Mouse (Mus musculus) embryonic facial prominence, embryonic 12.5 days (tissue): ENCODE measurements at regions not wholly inside any gene's neighbourhood (a gene's known extent, or its start where the extent isn't known, plus 50 kb on each side); places are given as distances from the start of the nearest gene placed in this dataset.

ENCODE experiments used
- ATAC-seq: fragments of 200-750 bp; cut with Nextera tagmentation; 2 replicates; pipeline ENCODE4 v1.8.0; 2017; ENCODE audit not compliant: insufficient number of reproducible peaks, insufficient read depth, low FRiP score, low TSS enrichment
- H3K27ac ChIP-seq: fragments of 300-500 bp; sonication (generic); 2 replicates; pipeline ENCODE4 v1.5.1; 2016; ENCODE audit warnings: mild to moderate bottlenecking
- H3K27me3 ChIP-seq: fragments of 300-500 bp; sonication (generic); 2 replicates; pipeline ENCODE4 v1.6.1; 2016; ENCODE audit warnings: mild to moderate bottlenecking, moderate library complexity
- H3K36me3 ChIP-seq: fragments of 300-500 bp; sonication (generic); 2 replicates; pipeline ENCODE4 v1.6.1; 2016; ENCODE audit warnings: mild to moderate bottlenecking
- H3K4me1 ChIP-seq: fragments of 300-500 bp; sonication (generic); 2 replicates; pipeline ENCODE4 v1.6.1; 2016
- H3K4me2 ChIP-seq: fragments of 300-500 bp; sonication (generic); replicated peaks from 2 replicates; pipeline ENCODE4 v1.6.1; 2016; ENCODE audit warnings: mild to moderate bottlenecking, moderate library complexity
- H3K4me3 ChIP-seq: fragments of 300-500 bp; sonication (generic); 2 replicates; pipeline ENCODE4 v1.5.1; 2016; ENCODE audit warnings: mild to moderate bottlenecking
- H3K9ac ChIP-seq: fragments of 300-500 bp; sonication (generic); 2 replicates; pipeline ENCODE4 v1.6.1; 2016; ENCODE audit warnings: mild to moderate bottlenecking, moderate library complexity
- H3K9me3 ChIP-seq: fragments of 300-500 bp; sonication (generic); 2 replicates; pipeline ENCODE4 v1.6.1; 2016; ENCODE audit warnings: mild to moderate bottlenecking, moderate library complexity
- WGBS: fragments of 180-500 bp; shearing (Covaris S2); methylation state at CpG from one replicate; pipeline ENCODE4 v1.1.7; 2016; 5-methylcytosine and 5-hydroxymethylcytosine counted together

DNA sequence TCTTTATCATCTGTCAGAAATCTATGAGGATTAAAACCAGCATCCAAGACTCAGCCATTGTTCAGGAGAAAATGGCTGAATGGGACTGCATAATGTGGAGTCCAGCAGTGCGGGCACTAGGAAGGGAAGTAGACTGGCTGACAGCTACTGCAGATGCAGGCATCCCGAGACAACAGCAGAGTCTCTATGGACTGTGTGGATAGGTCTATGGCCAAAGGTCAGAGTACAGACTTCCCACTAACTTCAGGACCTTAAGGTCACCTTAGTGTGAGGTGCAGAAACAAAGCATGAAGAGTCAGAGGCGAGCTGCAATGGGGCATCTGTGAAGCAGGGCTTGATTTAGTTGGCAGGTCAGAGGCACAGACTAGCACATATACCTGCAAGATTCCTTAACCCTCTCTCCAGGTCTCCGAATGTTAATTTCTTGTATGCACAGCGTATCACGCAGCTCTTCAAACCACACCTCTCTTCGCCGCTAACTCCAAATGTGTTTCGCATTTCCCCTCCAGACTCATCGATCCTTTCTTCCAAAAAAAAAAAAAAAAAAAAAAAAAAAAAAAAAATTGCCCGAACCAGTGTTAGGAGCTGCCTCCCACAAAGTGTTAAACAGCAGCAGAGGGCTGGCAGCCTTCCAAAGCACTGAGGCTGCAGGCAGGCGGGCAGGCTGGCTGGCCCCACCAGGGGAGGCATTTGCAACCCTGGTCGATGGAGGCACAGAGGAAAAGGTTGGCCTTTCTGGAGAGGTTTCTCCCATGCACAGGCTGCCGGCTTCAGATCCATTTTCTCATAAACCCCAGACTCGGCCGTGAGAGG, 270.2 kb upstream of the Myt1l start:
- Histone ChIP-seq H3K4me3 (no peak overlapping the region), H3K4me1 (peaks cover 23% of the 10 kb centered on the region), H3K9ac (no peak overlapping the region), H3K27me3 (no peaks in the 10 kb centered on the region), H3K27ac (peak overlapping the region; percentile 79), H3K36me3 (no peaks in the 10 kb centered on the region), H3K9me3 (no peaks in the 10 kb centered on the region), H3K4me2 (peak overlapping the region; percentile 16)
- 18% methylated on average over 16 of the region's 16 CpGs for WGBS
- peak; percentile 69 for ATAC-seq

DNA sequence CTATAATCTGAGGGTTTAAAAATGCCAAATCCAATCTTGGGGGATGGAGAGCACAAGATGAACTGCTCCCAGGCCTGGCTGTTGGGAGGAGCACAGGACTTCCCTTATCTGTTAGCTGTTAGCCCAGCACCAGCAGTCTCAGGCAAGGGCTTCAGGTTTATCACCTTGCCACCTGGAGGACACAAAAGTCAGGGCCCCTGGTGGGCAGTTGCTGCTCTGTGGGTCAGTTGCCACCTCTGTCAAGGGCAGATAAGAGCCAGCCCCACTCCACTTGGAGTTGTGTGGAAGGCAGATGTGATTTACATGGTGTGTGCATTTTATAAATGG, 269.7 kb upstream of the Myt1l start:
- no peaks in the 10 kb centered on the region for H3K36me3 ChIP-seq
- H3K27me3 ChIP-seq: no peaks in the 10 kb centered on the region
- H3K4me2 ChIP-seq: peak overlapping the region; percentile 16
- peaks cover 23% of the 10 kb centered on the region for H3K4me1 ChIP-seq
- H3K27ac ChIP-seq: peak overlapping the region; percentile 79
- H3K9me3 ChIP-seq: no peaks in the 10 kb centered on the region
- no peak overlapping the region for H3K9ac ChIP-seq
- ATAC-seq: no peak
- no peak overlapping the region for H3K4me3 ChIP-seq

DNA sequence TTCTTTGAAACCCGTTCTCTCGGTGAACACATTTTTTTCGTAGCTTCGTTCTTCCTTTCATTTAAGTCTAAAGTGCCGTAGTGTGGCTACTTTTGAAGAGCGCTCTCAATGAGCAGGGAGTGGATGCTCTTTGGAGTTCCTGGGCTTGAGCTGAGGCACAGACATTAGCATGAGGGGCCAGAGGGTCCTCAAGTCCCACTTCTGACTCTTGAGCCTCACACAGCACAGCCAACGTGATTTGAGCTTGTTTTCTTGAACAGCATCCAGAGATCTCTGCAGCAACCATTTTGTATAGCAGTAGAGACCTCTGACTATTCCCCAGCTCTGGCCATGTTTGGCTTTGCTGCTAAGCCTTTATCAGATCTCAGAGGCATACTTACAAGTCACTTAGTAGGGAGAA, 269.2 kb upstream of the Myt1l start:
- no peaks in the 10 kb centered on the region for H3K36me3 ChIP-seq
- no peaks in the 10 kb centered on the region for H3K9me3 ChIP-seq
- peaks cover 23% of the 10 kb centered on the region for H3K4me1 ChIP-seq
- no peak overlapping the region for H3K9ac ChIP-seq
- H3K27ac ChIP-seq: peak overlapping the region; percentile 79
- no peak overlapping the region for H3K4me3 ChIP-seq
- ATAC-seq: no peak
- no peak overlapping the region for H3K4me2 ChIP-seq
- WGBS: 74% methylated on average over 7 of the region's 7 CpGs
- H3K27me3 ChIP-seq: no peaks in the 10 kb centered on the region

DNA sequence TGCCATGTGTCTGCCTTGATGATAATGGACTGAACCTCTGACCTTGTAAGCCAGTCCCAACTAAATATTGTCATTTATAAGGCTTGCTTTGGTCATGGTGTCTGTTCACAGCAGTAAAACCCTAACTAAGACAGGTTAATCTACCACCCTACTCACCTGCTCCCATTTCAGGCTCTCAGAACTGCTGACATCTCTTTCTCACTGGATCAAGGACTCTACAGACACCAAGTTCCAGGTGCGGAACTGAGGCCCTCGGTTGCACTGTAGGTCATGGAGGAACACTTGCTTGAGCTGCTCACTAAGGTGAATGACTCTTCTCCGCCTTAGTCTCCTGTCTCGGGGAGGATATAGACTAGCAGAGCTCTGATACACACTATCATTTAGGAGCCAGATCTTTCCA, 254.0 kb upstream of the Myt1l start:
- WGBS: 93% methylated on average over 4 of the region's 4 CpGs
- no peaks in the 10 kb centered on the region for H3K9me3 ChIP-seq

DNA sequence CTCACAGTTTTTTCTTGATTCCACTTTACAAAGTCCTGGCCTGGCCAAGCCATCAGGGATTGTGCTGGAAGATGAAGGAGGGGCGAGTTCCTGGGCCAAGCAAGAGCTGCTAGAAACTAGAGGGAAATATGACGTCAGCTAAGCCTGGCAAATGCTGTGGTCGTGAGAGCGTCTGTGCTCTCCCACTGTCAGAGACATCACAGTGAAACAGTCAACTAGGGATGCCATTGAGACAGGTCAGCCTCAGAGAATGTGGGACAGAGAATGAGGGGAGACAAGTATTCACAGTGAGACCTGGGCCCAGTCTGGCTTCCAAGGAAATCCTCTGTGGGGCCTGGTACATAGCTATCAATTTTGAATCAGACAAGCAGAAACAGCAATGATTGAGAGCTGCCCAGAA, 252.5 kb upstream of the Myt1l start:
- no peak for ATAC-seq
- 61% methylated on average over 4 of the region's 4 CpGs for WGBS
- no peak overlapping the region for H3K27ac ChIP-seq

More for the DNA sequence above, 254.0 kb upstream of the Myt1l start:
- no peak overlapping the region for H3K27ac ChIP-seq
- no peaks in the 10 kb centered on the region for H3K4me1 ChIP-seq
- H3K36me3 ChIP-seq: no peaks in the 10 kb centered on the region
- H3K4me3 ChIP-seq: no peak overlapping the region
- no peak overlapping the region for H3K4me2 ChIP-seq
- no peak overlapping the region for H3K9ac ChIP-seq
- no peak for ATAC-seq
- H3K27me3 ChIP-seq: peaks cover 3% of the 10 kb centered on the region; the same call in 1 of the 2 replicates

DNA sequence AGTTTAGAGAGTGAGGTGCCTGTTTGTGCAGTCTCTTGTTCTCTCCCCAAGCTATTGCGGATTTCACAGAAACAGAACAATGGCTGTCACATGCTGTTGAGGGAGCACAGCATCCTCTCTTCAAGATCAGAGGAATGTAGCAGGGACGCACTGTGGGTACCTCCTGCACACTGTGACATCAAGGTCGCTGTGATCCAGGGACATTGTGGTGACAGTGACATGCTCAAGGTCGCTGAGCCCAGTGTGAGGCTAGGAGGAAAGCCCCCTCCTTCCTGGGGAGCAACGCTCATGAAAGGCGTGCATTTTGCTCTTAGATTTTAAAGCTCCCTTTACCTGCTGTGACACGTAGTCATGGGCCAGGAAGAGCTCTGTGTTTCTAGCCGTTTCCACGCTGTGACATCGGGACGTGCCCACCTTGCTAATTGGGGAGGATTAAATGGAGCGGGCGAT, 248.5 kb upstream of the Myt1l start:
- Histone ChIP-seq H3K9me3 (no peaks in the 10 kb centered on the region), H3K4me3 (0 out of 2 replicates have a peak overlapping the region, but pooled peaks have one; percentile 7), H3K4me2 (peak overlapping the region; percentile 40), H3K9ac (peak overlapping the region; percentile 44; the same call in 1 of the 2 replicates), H3K36me3 (no peaks in the 10 kb centered on the region), H3K27ac (peak overlapping the region; percentile 42; the same call in 1 of the 2 replicates), H3K27me3 (peaks cover 6% of the 10 kb centered on the region; the same call in 1 of the 2 replicates), H3K4me1 (peaks cover 17% of the 10 kb centered on the region)
- ATAC-seq: no peak
- WGBS: 5% methylated on average over 13 of the region's 13 CpGs

More for the DNA sequence above, 252.5 kb upstream of the Myt1l start:
- H3K4me2 ChIP-seq: no peak overlapping the region
- H3K4me3 ChIP-seq: no peak overlapping the region
- no peaks in the 10 kb centered on the region for H3K9me3 ChIP-seq
- H3K4me1 ChIP-seq: peaks cover 11% of the 10 kb centered on the region
- H3K9ac ChIP-seq: no peak overlapping the region
- H3K36me3 ChIP-seq: no peaks in the 10 kb centered on the region
- peaks cover 6% of the 10 kb centered on the region; the same call in 1 of the 2 replicates for H3K27me3 ChIP-seq

DNA sequence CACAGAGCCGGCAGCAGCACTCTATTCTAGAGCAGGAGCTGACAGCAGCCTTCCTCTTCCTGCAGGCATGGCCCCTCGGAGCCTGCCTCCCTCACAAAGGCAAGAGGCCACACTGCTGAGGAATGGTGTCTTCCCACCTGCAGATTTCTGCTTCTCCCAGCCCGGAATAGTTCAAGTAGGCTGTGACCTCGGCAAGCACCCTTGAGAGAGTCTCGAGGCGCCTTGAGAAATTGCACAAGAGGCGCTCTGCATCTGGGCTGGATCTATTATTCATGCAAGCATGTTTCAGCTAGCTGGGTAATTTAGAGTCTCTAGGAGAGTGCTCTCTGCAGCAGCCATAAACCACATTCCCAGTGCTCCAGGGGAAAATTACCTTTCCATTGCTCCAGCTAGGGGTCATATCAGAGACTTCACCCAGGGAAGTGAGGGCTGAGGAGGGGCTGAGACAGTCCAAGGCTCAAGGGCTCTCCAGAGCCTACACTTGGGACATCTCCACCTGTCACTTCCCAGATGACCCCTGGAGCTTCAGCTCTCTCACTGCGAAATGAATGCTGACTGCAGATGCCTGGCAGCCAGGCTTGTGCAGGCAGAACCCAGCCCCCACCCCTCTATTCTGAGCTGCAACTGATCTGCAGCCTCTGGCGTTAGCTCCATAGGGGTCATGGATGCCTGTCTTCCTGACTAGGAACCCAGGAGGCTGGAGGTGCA, 247.9 kb upstream of the Myt1l start:
- 6% methylated on average over 9 of the region's 9 CpGs for WGBS

DNA sequence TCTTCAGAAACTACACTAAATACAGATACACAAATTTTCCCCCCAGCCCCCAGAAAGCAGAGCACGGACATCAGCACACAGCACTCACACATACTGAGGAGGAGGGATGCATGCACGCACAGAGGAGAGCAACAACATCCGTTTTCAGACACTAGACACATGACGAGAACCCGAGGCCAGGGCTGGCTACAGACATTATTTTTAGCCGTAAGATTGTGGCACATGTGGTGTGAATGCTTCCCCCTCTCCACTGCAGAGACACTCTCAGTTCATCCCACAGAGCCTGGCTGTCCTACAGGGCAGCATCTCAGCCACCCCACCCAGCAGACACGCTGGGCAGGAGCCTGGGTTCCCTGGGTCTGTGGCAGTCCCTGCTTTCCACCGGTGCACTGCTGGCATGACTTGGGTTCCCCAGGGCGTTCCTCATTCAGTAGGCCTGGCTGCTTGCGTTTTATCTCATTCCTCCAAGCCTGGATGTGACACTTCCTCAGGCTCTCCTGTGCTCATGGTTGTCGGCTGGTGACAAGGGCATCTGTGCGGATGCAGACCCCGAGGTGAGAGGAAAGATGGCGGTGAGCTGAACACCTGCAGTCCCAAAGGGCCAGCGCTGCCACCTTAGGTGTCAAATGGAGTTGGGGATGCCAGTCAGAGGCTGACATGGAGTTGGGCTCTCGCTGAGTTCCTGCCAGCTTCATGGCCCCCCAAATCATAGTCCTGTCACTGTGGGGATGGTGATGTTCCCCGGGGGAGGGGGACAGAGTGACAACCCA, 247.1 kb upstream of the Myt1l start:
- Histone ChIP-seq H3K27ac (0 out of 2 replicates have a peak overlapping the region, but pooled peaks have one; percentile 42), H3K36me3 (no peaks in the 10 kb centered on the region), H3K27me3 (peaks cover 6% of the 10 kb centered on the region; the same call in 1 of the 2 replicates), H3K9ac (no peak overlapping the region), H3K4me3 (no peak overlapping the region), H3K4me2 (no peak overlapping the region), H3K4me1 (peaks cover 17% of the 10 kb centered on the region), H3K9me3 (no peaks in the 10 kb centered on the region)
- WGBS: 57% methylated on average over 17 of the region's 17 CpGs
- no peak for ATAC-seq

More for the DNA sequence above, 247.9 kb upstream of the Myt1l start:
- Histone ChIP-seq H3K9ac (peak overlapping the region; percentile 44; the same call in 1 of the 2 replicates), H3K4me1 (peaks cover 17% of the 10 kb centered on the region), H3K27ac (peak overlapping the region; percentile 42), H3K9me3 (no peaks in the 10 kb centered on the region), H3K4me3 (0 out of 2 replicates have a peak overlapping the region, but pooled peaks have one; percentile 7), H3K4me2 (peak overlapping the region; percentile 40), H3K27me3 (peaks cover 6% of the 10 kb centered on the region; the same call in 1 of the 2 replicates), H3K36me3 (no peaks in the 10 kb centered on the region)
- ATAC-seq: peak; percentile 65; the same call in 1 of the 2 replicates

DNA sequence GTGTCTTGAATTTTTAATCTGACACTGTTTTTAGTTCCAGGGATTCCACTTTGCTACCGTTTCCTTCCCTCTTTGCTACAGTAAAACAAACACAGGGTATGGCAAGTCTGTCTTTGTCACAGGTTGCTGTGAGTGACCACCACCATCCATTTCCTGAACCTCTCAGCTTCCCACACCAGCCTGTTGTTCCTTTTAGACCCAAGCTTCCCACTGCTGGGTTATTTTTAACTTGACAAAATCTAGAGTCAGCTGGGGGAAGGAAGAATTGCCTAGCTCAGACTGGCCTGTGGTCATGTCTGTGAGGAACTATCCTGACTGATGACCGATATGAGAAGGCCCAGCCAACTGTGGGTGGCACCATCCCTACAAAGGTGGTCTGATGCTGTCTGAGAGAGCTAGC, 239.4 kb upstream of the Myt1l start:
- H3K9me3 ChIP-seq: no peaks in the 10 kb centered on the region
- no peak overlapping the region for H3K27ac ChIP-seq
- no peaks in the 10 kb centered on the region for H3K27me3 ChIP-seq
- no peak overlapping the region for H3K4me3 ChIP-seq
- H3K9ac ChIP-seq: no peak overlapping the region
- no peak for ATAC-seq
- WGBS: 81% methylated on average over 2 of the region's 2 CpGs
- no peaks in the 10 kb centered on the region for H3K4me1 ChIP-seq
- H3K36me3 ChIP-seq: no peaks in the 10 kb centered on the region
- H3K4me2 ChIP-seq: no peak overlapping the region

DNA sequence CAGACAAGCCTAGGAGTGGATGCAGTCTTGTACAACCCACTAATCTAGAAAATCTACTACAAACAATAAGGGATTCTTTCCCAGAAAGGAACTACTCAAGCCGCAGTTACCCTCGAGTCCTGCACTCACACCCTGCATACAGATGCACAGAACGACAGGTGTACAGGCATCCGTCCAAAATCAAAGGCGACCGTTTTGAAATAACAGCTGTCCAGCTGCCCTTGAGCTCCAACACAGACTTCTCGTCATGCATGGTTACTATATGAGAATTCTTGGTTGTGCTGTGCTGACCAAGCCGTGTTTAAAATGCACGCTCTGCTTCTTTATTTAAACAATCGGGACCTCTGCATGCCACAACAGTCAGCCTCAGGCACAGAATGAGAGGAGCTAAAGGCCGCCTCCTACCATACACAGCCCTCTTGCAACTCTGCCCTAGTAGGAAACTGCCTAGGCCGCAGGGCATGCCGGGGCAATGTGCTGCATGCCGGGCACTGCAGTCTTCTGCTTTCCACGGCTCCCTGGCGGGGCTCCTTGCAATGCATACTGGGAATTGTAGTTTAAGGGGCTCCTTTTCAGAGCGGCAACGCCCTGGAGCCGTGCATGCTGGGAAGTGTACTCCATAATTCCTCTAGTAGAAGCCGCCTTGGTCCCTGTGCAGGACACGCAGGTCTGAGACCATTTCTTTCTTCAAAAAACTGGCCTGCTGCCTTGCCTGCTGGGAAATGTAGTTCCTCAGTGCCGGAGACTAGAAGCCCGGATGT, 237.4 kb upstream of the Myt1l start:
- no peaks in the 10 kb centered on the region for H3K36me3 ChIP-seq
- H3K9me3 ChIP-seq: no peaks in the 10 kb centered on the region
- H3K4me1 ChIP-seq: no peaks in the 10 kb centered on the region
- peak overlapping the region; percentile 33 for H3K4me3 ChIP-seq
- H3K9ac ChIP-seq: peak overlapping the region; percentile 45
- H3K27me3 ChIP-seq: no peaks in the 10 kb centered on the region
- H3K27ac ChIP-seq: peak overlapping the region; percentile 70
- 12% methylated on average over 23 of the region's 23 CpGs for WGBS
- ATAC-seq: peak; percentile 99
- H3K4me2 ChIP-seq: peak overlapping the region; percentile 51

DNA sequence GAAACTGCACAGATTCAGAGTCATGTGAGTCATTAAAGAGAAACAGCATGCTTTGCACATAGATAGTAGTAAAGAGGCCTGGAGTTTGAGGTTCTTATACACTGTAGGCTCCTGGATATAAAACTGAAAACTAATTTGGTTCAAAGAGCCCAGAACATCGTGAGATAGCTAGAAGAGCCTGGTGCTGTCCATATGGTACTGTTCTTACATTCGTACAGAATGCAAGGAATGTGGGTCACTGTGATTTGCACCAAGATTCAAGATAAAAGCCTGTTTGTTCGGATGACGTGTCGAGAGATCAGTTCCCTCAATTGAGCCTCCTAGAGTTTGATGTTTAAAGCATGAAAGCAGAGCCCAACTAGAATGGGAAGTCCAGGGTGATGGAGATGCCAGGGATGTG, 230.2 kb upstream of the Myt1l start:
- ATAC-seq: no peak
- 76% methylated on average over 5 of the region's 5 CpGs for WGBS
- Histone ChIP-seq H3K4me3 (no peak overlapping the region), H3K27me3 (no peaks in the 10 kb centered on the region), H3K4me1 (no peaks in the 10 kb centered on the region), H3K27ac (no peak overlapping the region), H3K9ac (no peak overlapping the region), H3K4me2 (no peak overlapping the region), H3K9me3 (no peaks in the 10 kb centered on the region), H3K36me3 (no peaks in the 10 kb centered on the region)
